Mouse (Mus musculus) midbrain, embryonic 11.5 days (tissue): ENCODE data around the gene Ece1. TPM values are rescaled to one million over a fixed set of nuclear protein-coding genes. Genes with fewer than 3 reads are reported as not detected.
"Not testable (repeated sequence)": the region's sequence is repeated elsewhere in the genome, so short reads cannot be mapped to it uniquely, and the experiment has no call there.

Experiments
- ATAC-seq: fragments of 200-750 bp; cut with Nextera tagmentation; 2 replicates; pipeline ENCODE4 v1.8.0; 2017; ENCODE audit warnings: moderate TSS enrichment, moderate library complexity; ENCODE audit not compliant: low FRiP score
- DNase-seq: peaks from one replicate; pipeline ENCODE4 v3.0.0; 2015; ENCODE audit warnings: low spot score; ENCODE audit errors: missing footprints
- H3K27ac ChIP-seq: fragments of 300-500 bp; sonication (generic); 2 replicates; pipeline ENCODE4 v1.5.1; 2014; ENCODE audit warnings: low read depth, low read length
- H3K27me3 ChIP-seq: fragments of 300-500 bp; sonication (generic); 2 replicates; pipeline ENCODE4 v1.6.1; 2014; ENCODE audit warnings: mild to moderate bottlenecking, low read length, moderate library complexity, mixed read lengths; ENCODE audit not compliant: control insufficient read depth, insufficient read depth
- H3K36me3 ChIP-seq: fragments of 300-500 bp; sonication (generic); 2 replicates; pipeline ENCODE4 v1.6.1; 2014; ENCODE audit warnings: mild to moderate bottlenecking, low read length, moderate library complexity, mixed read lengths; ENCODE audit not compliant: control insufficient read depth, insufficient read depth
- H3K4me1 ChIP-seq: fragments of 300-500 bp; sonication (generic); 2 replicates; pipeline ENCODE4 v1.6.1; 2014; ENCODE audit warnings: low read length; ENCODE audit not compliant: control insufficient read depth, insufficient read depth
- H3K4me2 ChIP-seq: fragments of 300-500 bp; sonication (generic); 2 replicates; pipeline ENCODE4 v1.6.1; 2014; ENCODE audit warnings: mild to moderate bottlenecking, moderate library complexity
- H3K4me3 ChIP-seq: fragments of 300-500 bp; sonication (generic); 2 replicates; pipeline ENCODE4 v1.5.1; 2014; ENCODE audit warnings: low read depth, low read length
- H3K9ac ChIP-seq: fragments of 300-500 bp; sonication (generic); 2 replicates; pipeline ENCODE4 v1.6.1; 2014; ENCODE audit warnings: low read length
- H3K9me3 ChIP-seq: fragments of 300-500 bp; sonication (generic); 2 replicates; pipeline ENCODE4 v1.6.1; 2016; ENCODE audit warnings: low read length; ENCODE audit not compliant: control insufficient read depth
- WGBS: fragments of 180-500 bp; shearing (Covaris S2); extraction: QIAGEN DNeasy Blood & Tissue Kit; methylation state at CpG from one replicate; pipeline ENCODE4 v1.1.7; 2014; 5-methylcytosine and 5-hydroxymethylcytosine counted together
- polyA plus RNA-seq: library from polyadenylated mRNA; unstranded; fragments of >200 nt; fragmentation: Nextera tagmentation; extraction: Ambion mirVana; gene quantifications from 2 replicates; pipeline ENCODE4 v1.2.1, GENCODE M21; 2014

The Ece1 gene
- polyA plus RNA-seq, 1 experiment from 2014 or later = 26.6 TPM

DNA sequence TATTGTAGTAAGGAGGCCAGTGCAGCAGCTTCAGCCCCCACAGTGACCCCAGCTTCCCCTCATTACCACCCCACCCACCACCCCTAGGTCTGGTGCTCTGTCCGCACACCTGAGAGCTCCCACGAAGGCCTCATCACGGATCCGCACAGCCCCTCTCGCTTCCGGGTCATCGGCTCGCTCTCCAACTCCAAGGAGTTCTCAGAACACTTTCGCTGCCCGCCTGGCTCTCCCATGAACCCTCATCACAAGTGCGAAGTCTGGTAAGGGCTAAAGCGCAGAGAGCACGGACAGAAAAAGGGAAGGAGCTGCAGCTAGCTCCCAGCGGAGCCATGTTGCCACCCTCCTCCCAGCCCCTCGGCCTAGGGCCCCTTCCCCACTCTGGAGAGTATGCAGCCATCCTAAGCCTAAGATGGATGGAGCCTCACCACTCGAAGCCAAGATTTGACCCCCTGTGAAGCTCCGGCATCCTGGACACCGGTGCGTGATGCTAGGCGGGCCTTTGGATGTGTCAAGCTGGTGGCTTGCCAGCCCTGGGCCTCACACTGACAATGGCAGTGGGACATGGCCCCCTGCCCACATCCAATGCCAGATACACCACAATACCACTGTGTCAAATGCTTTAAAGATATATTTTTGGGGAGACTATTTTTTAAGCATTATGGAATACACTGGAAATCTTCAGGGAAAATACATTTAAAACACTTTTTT is 100.8 kb downstream of the Ece1 start:
- WGBS = 93% methylated on average over 20 of the region's 20 CpGs
- ATAC-seq = no peak
- Histone ChIP-seq H3K4me1 (no peaks in the 10 kb centered on the region), H3K27me3 (no peaks in the 10 kb centered on the region), H3K4me2 (no peak overlapping the region), H3K4me3 (no peak overlapping the region), H3K36me3 (peaks cover 4% of the 10 kb centered on the region), H3K9ac (no peak overlapping the region), H3K27ac (no peak overlapping the region), H3K9me3 (no peaks in the 10 kb centered on the region)
- no peak for DNase-seq

DNA sequence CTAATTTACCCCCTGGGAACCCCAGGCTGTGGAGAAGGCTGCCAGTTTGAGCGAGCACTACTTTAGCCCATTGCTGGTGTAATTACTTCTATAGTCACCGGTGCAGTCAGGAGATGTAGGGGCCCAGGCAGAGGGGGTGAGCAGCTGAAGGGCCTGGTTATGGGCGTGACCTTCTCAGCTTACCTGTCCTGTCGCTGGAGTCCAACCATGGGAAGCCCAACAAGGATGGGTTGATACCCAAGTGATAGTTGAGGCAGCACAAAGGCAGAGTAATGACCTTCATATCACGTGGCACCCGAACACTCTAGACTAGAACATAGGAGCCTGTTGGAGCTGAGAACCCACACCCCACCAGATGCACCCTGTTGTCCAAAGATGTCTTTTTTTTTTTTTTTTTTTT is 101.4 kb downstream of the Ece1 start:
- no peaks in the 10 kb centered on the region for H3K27me3 ChIP-seq
- H3K27ac ChIP-seq = no peak overlapping the region
- H3K4me1 ChIP-seq = no peaks in the 10 kb centered on the region
- H3K36me3 ChIP-seq = peaks cover 4% of the 10 kb centered on the region
- no peak overlapping the region for H3K4me3 ChIP-seq
- no peak for ATAC-seq
- no peak overlapping the region for H3K4me2 ChIP-seq
- no peak for DNase-seq
- H3K9ac ChIP-seq = no peak overlapping the region
- H3K9me3 ChIP-seq = no peaks in the 10 kb centered on the region
- 93% methylated on average over 6 of the region's 6 CpGs for WGBS

GRCm38 (mm10) chr4:137963881-137964584 is 102.0 kb downstream of the Ece1 start:
- no peak overlapping the region for H3K4me2 ChIP-seq
- no peaks in the 10 kb centered on the region for H3K9me3 ChIP-seq
- no peak overlapping the region for H3K9ac ChIP-seq
- H3K4me3 ChIP-seq = no peak overlapping the region
- H3K36me3 ChIP-seq = peaks cover 3% of the 10 kb centered on the region
- no peaks in the 10 kb centered on the region for H3K27me3 ChIP-seq
- WGBS = 71% methylated on average over 9 of the region's 9 CpGs
- no peaks in the 10 kb centered on the region for H3K4me1 ChIP-seq
- H3K27ac ChIP-seq = no peak overlapping the region
- peak; percentile 44 for ATAC-seq
- DNase-seq = peak; percentile 95

DNA sequence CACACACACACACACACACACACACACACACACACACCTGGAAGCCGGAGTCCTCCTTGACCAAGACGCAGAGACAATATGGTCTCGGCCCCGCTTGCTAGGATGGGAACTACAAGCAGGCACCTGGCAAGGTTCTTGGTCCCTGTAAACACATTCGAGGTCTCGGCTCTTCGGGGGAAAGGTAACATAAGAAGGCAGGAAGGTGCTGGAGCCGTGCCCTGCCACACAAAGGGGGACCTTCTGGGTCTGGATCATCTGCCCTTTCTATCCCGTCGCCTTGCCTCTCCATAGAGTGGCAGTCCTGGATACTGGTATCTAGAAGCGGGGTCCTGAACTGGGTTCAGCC is 102.5 kb downstream of the Ece1 start:
- no peaks in the 10 kb centered on the region for H3K4me1 ChIP-seq
- no peaks in the 10 kb centered on the region; the same call in none of the 2 replicates for H3K36me3 ChIP-seq
- H3K4me2 ChIP-seq = no peak overlapping the region

GRCm38 (mm10) chr4:137968203-137968602 is 106.2 kb downstream of the Ece1 start:
- Histone ChIP-seq H3K9ac (no peak overlapping the region), H3K27ac (no peak overlapping the region), H3K4me3 (no peak overlapping the region), H3K27me3 (no peaks in the 10 kb centered on the region), H3K4me2 (no peak overlapping the region), H3K9me3 (no peaks in the 10 kb centered on the region), H3K4me1 (no peaks in the 10 kb centered on the region), H3K36me3 (no peaks in the 10 kb centered on the region)
- ATAC-seq (peak; percentile 62; the same call in 1 of the 2 replicates), DNase-seq (peak; percentile 97)
- WGBS = 8% methylated on average over 9 of the region's 9 CpGs

More for the DNA sequence above, 102.5 kb downstream of the Ece1 start:
- WGBS = 90% methylated on average over 11 of the region's 11 CpGs
- Histone ChIP-seq H3K9ac (no peak overlapping the region), H3K27ac (no peak overlapping the region), H3K9me3 (no peaks in the 10 kb centered on the region), H3K27me3 (no peaks in the 10 kb centered on the region), H3K4me3 (no peak overlapping the region)
- DNase-seq = no peak
- ATAC-seq = no peak

- WGBS = no CpG with 5 or more reads among the region's 11 CpGs
- H3K9ac ChIP-seq = not testable (repeated sequence)
Observed at GRCm38 (mm10) chr4:137970623-137971199, 108.7 kb downstream of the Ece1 start.

DNA sequence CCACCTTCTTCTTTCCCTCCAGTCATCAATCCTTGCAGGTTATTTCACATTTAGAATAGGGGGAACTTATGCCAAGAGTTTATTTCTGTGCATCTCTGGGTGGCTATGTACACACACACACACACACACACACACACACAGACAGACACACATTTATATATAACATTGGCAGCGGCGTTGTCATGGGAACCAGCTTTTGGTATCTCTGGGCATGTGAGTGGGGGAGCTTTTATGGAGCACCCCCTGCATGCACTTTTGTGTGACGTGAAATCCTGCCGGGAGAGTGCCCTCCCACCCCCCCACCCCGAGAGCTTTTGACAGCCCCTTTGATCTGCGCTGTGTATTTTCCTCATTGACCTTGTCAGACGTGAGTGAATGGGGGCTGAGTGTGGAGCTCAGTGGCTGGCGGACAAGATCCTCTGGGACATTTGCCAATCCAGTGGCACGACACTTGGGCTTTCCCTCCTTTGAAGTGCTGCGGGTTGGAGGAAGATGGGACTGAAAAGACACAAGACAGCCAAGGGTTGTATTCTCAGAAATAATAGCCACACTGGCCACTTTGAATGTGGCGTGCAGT is 112.9 kb downstream of the Ece1 start:
- WGBS = no CpG with 5 or more reads among the region's 11 CpGs

More at GRCm38 (mm10) chr4:137970623-137971199, 108.7 kb downstream of the Ece1 start:
- not testable (repeated sequence) for DNase-seq, H3K27ac ChIP-seq, H3K4me3 ChIP-seq, H3K27me3 ChIP-seq, H3K4me2 ChIP-seq, H3K4me1 ChIP-seq, H3K36me3 ChIP-seq, H3K9me3 ChIP-seq
- ATAC-seq = peak; percentile 56

DNA sequence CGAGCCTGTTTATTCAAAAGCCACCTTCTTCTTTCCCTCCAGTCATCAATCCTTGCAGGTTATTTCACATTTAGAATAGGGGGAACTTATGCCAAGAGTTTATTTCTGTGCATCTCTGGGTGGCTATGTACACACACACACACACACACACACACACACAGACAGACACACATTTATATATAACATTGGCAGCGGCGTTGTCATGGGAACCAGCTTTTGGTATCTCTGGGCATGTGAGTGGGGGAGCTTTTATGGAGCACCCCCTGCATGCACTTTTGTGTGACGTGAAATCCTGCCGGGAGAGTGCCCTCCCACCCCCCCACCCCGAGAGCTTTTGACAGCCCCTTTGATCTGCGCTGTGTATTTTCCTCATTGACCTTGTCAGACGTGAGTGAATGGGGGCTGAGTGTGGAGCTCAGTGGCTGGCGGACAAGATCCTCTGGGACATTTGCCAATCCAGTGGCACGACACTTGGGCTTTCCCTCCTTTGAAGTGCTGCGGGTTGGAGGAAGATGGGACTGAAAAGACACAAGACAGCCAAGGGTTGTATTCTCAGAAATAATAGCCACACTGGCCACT is 117.1 kb downstream of the Ece1 start:
- H3K4me3 ChIP-seq, H3K4me1 ChIP-seq, DNase-seq, H3K4me2 ChIP-seq, H3K9ac ChIP-seq, H3K9me3 ChIP-seq, H3K36me3 ChIP-seq, H3K27ac ChIP-seq, H3K27me3 ChIP-seq: not testable (repeated sequence)
- ATAC-seq = peak; percentile 70
- WGBS = no CpG with 5 or more reads among the region's 11 CpGs

More for the DNA sequence above, 112.9 kb downstream of the Ece1 start:
- peak; percentile 50 for ATAC-seq
- not testable (repeated sequence) for H3K9me3 ChIP-seq, H3K9ac ChIP-seq, DNase-seq, H3K4me3 ChIP-seq, H3K27ac ChIP-seq, H3K27me3 ChIP-seq, H3K4me2 ChIP-seq, H3K4me1 ChIP-seq, H3K36me3 ChIP-seq
